Mouse (Mus musculus): ENCODE results near the gene Ptx4. TPM values are rescaled to one million over a fixed set of nuclear protein-coding genes. Genes with fewer than 3 reads are reported as not detected.
"Not testable (repeated sequence)": the region's sequence is repeated elsewhere in the genome, so short reads cannot be mapped to it uniquely, and the experiment has no call there.

Ptx4 gene
- polyA plus RNA-seq, 1 experiment from 2014 or later = not detected

- DNase-seq (ENCODE audit: low spot score); H3K4me2 ChIP-seq; H3K36me3 ChIP-seq (ENCODE audit: control insufficient read depth, insufficient read depth, low read length); H3K9ac ChIP-seq (ENCODE audit: low read depth, low read length); H3K27me3 ChIP-seq (replicated peaks; ENCODE audit: control insufficient read depth, insufficient read depth, low read length); H3K4me3 ChIP-seq (ENCODE audit: low read depth, low read length); H3K9me3 ChIP-seq (ENCODE audit: control insufficient read depth, low read length): not testable (repeated sequence)
- Histone ChIP-seq H3K4me1 (replicated peaks; ENCODE audit: control insufficient read depth, insufficient read depth, low read length) (peaks cover 16% of the 10 kb centered on the region), H3K27ac (ENCODE audit: low read depth, low read length) (peak overlapping the region; percentile 38; the same call in 1 of the 2 replicates)
- ATAC-seq (replicated peaks; ENCODE audit: low FRiP score) = 0 out of 2 replicates have a peak, but pooled peaks have one; percentile 42
- 62% methylated on average over 3 of the region's 3 CpGs for WGBS
Observed at GRCm38 (mm10) chr17:25125442-25126060, 5.0 kb downstream of the Ptx4 start.

DNA sequence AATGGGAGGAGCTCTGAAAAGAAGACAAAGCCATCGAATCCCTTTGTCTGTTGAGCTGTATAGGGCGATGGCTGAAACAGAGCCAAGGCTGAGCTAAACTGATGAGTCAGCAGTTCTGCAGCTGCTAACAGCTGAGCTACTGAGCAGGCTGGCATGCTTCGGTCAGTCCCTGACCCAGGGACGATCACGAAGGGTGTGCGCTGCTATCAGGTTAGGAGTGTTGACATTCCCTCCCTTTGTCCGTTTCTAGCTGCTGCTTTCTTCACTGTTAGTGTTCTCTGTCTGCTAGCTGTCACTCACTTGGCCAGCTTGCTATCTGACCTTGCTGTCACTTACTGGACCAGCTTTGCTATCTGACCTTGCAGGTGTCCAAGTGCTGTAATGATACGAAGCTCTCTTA is 6.5 kb downstream of the Ptx4 start:
- Histone ChIP-seq H3K9me3 (ENCODE audit: control insufficient read depth, low read length) (no peaks in the 10 kb centered on the region), H3K4me3 (ENCODE audit: low read depth, low read length) (no peak overlapping the region), H3K4me1 (replicated peaks; ENCODE audit: control insufficient read depth, insufficient read depth, low read length) (peaks cover 16% of the 10 kb centered on the region), H3K36me3 (ENCODE audit: control insufficient read depth, insufficient read depth, low read length) (no peaks in the 10 kb centered on the region), H3K27me3 (replicated peaks; ENCODE audit: control insufficient read depth, insufficient read depth, low read length) (no peaks in the 10 kb centered on the region; the same call in 1 of the 2 replicates), H3K4me2 (peak overlapping the region; percentile 44), H3K9ac (ENCODE audit: low read depth, low read length) (no peak overlapping the region), H3K27ac (ENCODE audit: low read depth, low read length) (peak overlapping the region; percentile 87)
- 31% methylated on average over 8 of the region's 8 CpGs for WGBS
- ATAC-seq (replicated peaks; ENCODE audit: low FRiP score) (peak; percentile 85), DNase-seq (ENCODE audit: low spot score) (no peak)

DNA sequence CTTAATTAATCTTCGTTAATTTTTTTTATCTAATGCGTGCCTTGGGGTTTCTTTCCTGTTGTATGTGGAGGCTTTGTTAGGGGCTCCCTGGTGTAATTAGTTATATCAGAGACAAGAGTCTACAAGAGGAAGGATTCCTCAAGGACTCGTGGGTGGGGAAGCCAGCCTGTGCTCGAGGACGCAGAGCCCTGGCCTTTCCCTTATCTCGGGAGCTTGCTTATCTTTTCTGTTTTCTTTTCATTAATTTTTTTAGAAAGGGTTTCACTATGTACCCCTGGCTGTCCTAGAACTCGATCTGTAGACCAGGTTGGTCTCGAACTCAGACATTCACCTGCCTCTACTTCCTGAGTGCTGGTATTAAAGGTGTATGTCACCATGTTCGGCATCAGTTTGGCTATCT is 7.1 kb downstream of the Ptx4 start:
- no peaks in the 10 kb centered on the region; the same call in 1 of the 2 replicates for H3K27me3 ChIP-seq (replicated peaks; ENCODE audit: control insufficient read depth, insufficient read depth, low read length)
- H3K4me3 ChIP-seq (ENCODE audit: low read depth, low read length) = no peak overlapping the region
- WGBS = 41% methylated on average over 9 of the region's 9 CpGs
- peaks cover 16% of the 10 kb centered on the region for H3K4me1 ChIP-seq (replicated peaks; ENCODE audit: control insufficient read depth, insufficient read depth, low read length)
- H3K9ac ChIP-seq (ENCODE audit: low read depth, low read length) = peak overlapping the region; percentile 43
- no peaks in the 10 kb centered on the region for H3K9me3 ChIP-seq (ENCODE audit: control insufficient read depth, low read length)
- no peak for DNase-seq (ENCODE audit: low spot score)
- H3K36me3 ChIP-seq (ENCODE audit: control insufficient read depth, insufficient read depth, low read length) = no peaks in the 10 kb centered on the region
- ATAC-seq (replicated peaks; ENCODE audit: low FRiP score) = peak; percentile 13; the same call in 1 of the 2 replicates
- peak overlapping the region; percentile 87 for H3K27ac ChIP-seq (ENCODE audit: low read depth, low read length)
- peak overlapping the region; percentile 44 for H3K4me2 ChIP-seq

DNA sequence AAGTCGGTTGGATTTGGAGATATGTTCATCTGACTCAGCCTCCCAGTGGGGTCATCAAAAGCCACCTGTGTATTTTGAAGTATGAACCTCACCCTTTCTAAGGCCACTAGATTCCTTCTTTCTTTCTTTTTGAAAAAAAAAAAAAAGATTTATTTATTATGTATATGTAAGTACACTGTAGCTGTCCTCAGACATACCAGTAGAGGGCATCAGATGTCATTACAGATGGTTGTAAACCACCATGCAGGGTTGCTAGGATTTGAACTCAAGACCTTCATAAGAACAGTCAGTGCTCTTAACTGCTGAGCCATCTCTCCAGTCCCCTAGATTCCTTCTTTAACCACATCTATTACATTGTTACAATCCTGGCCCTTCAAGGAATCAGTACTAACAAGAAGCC is 9.5 kb downstream of the Ptx4 start:
- Histone ChIP-seq H3K27me3 (replicated peaks; ENCODE audit: control insufficient read depth, insufficient read depth, low read length) (no peaks in the 10 kb centered on the region; the same call in 1 of the 2 replicates), H3K4me2 (no peak overlapping the region), H3K9me3 (ENCODE audit: control insufficient read depth, low read length) (no peaks in the 10 kb centered on the region), H3K4me1 (replicated peaks; ENCODE audit: control insufficient read depth, insufficient read depth, low read length) (peaks cover 26% of the 10 kb centered on the region), H3K36me3 (ENCODE audit: control insufficient read depth, insufficient read depth, low read length) (no peaks in the 10 kb centered on the region), H3K4me3 (ENCODE audit: low read depth, low read length) (no peak overlapping the region), H3K27ac (ENCODE audit: low read depth, low read length) (no peak overlapping the region), H3K9ac (ENCODE audit: low read depth, low read length) (no peak overlapping the region)
- ATAC-seq (replicated peaks; ENCODE audit: low FRiP score) (no peak), DNase-seq (ENCODE audit: low spot score) (no peak)
- whole genome bisulfite sequencing = 89% methylated on average over 1 of the region's 1 CpGs

- no peaks in the 10 kb centered on the region for H3K9me3 ChIP-seq (ENCODE audit: control insufficient read depth, low read length)
- H3K27ac ChIP-seq (ENCODE audit: low read depth, low read length) = no peak within 1 kb of the TSS
- no peaks in the 10 kb centered on the region for H3K27me3 ChIP-seq (replicated peaks; ENCODE audit: control insufficient read depth, insufficient read depth, low read length)
- ATAC-seq (replicated peaks; ENCODE audit: low FRiP score) = peak; percentile 89
- H3K36me3 ChIP-seq (ENCODE audit: control insufficient read depth, insufficient read depth, low read length) = no peaks in the 10 kb centered on the region
- peak within 1 kb of the TSS; percentile 72 for H3K9ac ChIP-seq (ENCODE audit: low read depth, low read length)
- peaks cover 11% of the 10 kb centered on the region for H3K4me1 ChIP-seq (replicated peaks; ENCODE audit: control insufficient read depth, insufficient read depth, low read length)
- peak within 1 kb of the TSS; percentile 86 for H3K4me2 ChIP-seq
- under 1% methylated on average over 40 of the region's 40 CpGs for WGBS
- peak; percentile 87 for DNase-seq (ENCODE audit: low spot score)
- H3K4me3 ChIP-seq (ENCODE audit: low read depth, low read length) = peak within 1 kb of the TSS; percentile 83
Observed at GRCm38 (mm10) chr17:25133275-25133698, 12.7 kb downstream of the Ptx4 start, which contains the start of gene Clcn7. Gene Clcn7 (plus strand): TSS chr17:25133391.

DNA sequence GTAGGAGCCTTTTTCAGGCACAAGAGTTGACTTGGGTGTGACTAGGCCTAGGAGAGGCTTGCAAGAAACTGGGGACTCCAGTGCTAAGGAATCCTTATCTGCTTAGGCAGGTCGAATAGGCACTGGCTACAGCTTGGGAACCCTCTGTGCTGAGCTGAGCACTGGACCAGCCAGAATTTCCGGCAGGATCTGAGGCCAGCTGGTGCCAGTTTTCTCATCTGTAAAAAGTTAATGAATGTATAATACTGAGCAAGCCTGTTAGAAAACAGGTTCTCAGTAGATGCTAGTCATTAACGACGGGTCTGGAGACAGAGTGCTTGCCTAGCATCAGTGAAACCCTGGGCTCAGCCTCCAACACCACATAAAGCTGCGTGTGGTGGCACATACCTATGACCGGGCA is 15.1 kb downstream of the Ptx4 start:
- Histone ChIP-seq H3K27ac (ENCODE audit: low read depth, low read length) (no peak overlapping the region), H3K27me3 (replicated peaks; ENCODE audit: control insufficient read depth, insufficient read depth, low read length) (no peaks in the 10 kb centered on the region), H3K9me3 (ENCODE audit: control insufficient read depth, low read length) (no peaks in the 10 kb centered on the region), H3K4me2 (no peak overlapping the region; the same call in 1 of the 2 replicates), H3K4me3 (ENCODE audit: low read depth, low read length) (no peak overlapping the region), H3K36me3 (ENCODE audit: control insufficient read depth, insufficient read depth, low read length) (no peaks in the 10 kb centered on the region), H3K4me1 (replicated peaks; ENCODE audit: control insufficient read depth, insufficient read depth, low read length) (peaks cover 11% of the 10 kb centered on the region), H3K9ac (ENCODE audit: low read depth, low read length) (no peak overlapping the region; the same call in 1 of the 2 replicates)
- DNase-seq (ENCODE audit: low spot score) (no peak), ATAC-seq (replicated peaks; ENCODE audit: low FRiP score) (no peak)
- 87% methylated on average over 6 of the region's 6 CpGs for WGBS

DNA sequence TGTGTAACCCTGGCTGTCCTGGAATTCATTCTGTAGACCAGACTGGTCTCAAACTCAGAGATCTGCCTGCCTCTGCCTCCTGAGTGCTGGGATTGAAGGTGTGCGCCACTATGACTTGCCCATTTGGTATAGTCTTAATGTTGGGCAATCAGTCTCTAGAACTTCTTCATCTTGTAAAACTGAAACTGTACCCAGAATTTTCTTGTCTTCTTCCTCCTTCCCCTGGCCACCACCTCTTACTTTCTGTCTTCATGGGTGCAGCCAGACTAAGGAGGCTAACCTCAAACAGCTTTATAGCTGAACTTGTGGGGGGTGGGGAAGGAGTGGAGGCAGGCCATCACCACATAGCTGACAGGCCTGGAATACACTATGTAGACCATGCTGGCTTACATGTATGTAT is 18.2 kb downstream of the Ptx4 start:
- Histone ChIP-seq H3K36me3 (ENCODE audit: control insufficient read depth, insufficient read depth, low read length) (no peaks in the 10 kb centered on the region), H3K4me3 (ENCODE audit: low read depth, low read length) (no peak overlapping the region), H3K4me1 (replicated peaks; ENCODE audit: control insufficient read depth, insufficient read depth, low read length) (peaks cover 8% of the 10 kb centered on the region), H3K27ac (ENCODE audit: low read depth, low read length) (no peak overlapping the region), H3K27me3 (replicated peaks; ENCODE audit: control insufficient read depth, insufficient read depth, low read length) (no peaks in the 10 kb centered on the region), H3K9me3 (ENCODE audit: control insufficient read depth, low read length) (no peaks in the 10 kb centered on the region), H3K9ac (ENCODE audit: low read depth, low read length) (no peak overlapping the region), H3K4me2 (no peak overlapping the region)
- ATAC-seq (replicated peaks; ENCODE audit: low FRiP score) (no peak), DNase-seq (ENCODE audit: low spot score) (no peak)
- 97% methylated on average over 1 of the region's 1 CpGs for WGBS

- no peaks in the 10 kb centered on the region for H3K27me3 ChIP-seq (replicated peaks; ENCODE audit: control insufficient read depth, insufficient read depth, low read length)
- H3K9me3 ChIP-seq (ENCODE audit: control insufficient read depth, low read length) = no peaks in the 10 kb centered on the region
- H3K4me1 ChIP-seq (replicated peaks; ENCODE audit: control insufficient read depth, insufficient read depth, low read length) = no peaks in the 10 kb centered on the region; the same call in 1 of the 2 replicates
- WGBS = 68% methylated on average over 4 of the region's 4 CpGs
- ATAC-seq (replicated peaks; ENCODE audit: low FRiP score) (no peak), DNase-seq (ENCODE audit: low spot score) (no peak)
- H3K4me2 ChIP-seq = no peak overlapping the region
- H3K9ac ChIP-seq (ENCODE audit: low read depth, low read length) = no peak overlapping the region
- peaks cover 3% of the 10 kb centered on the region; the same call in 1 of the 2 replicates for H3K36me3 ChIP-seq (ENCODE audit: control insufficient read depth, insufficient read depth, low read length)
- H3K27ac ChIP-seq (ENCODE audit: low read depth, low read length) = no peak overlapping the region
- H3K4me3 ChIP-seq (ENCODE audit: low read depth, low read length) = no peak overlapping the region
Observed at GRCm38 (mm10) chr17:25139960-25140359, 19.4 kb downstream of the Ptx4 start.

- peaks cover 18% of the 10 kb centered on the region for H3K36me3 ChIP-seq (ENCODE audit: control insufficient read depth, insufficient read depth, low read length)
- no peak for ATAC-seq (replicated peaks; ENCODE audit: low FRiP score)
- no peaks in the 10 kb centered on the region for H3K4me1 ChIP-seq (replicated peaks; ENCODE audit: control insufficient read depth, insufficient read depth, low read length)
- DNase-seq (ENCODE audit: low spot score) = no peak
- whole genome bisulfite sequencing = 94% methylated on average over 1 of the region's 1 CpGs
- H3K4me3 ChIP-seq (ENCODE audit: low read depth, low read length) = no peak within 1 kb of the TSS
- no peak within 1 kb of the TSS for H3K9ac ChIP-seq (ENCODE audit: low read depth, low read length)
- H3K27ac ChIP-seq (ENCODE audit: low read depth, low read length) = no peak within 1 kb of the TSS
- H3K27me3 ChIP-seq (replicated peaks; ENCODE audit: control insufficient read depth, insufficient read depth, low read length) = no peaks in the 10 kb centered on the region
- H3K9me3 ChIP-seq (ENCODE audit: control insufficient read depth, low read length) = no peaks in the 10 kb centered on the region
- H3K4me2 ChIP-seq = no peak within 1 kb of the TSS
Observed at GRCm38 (mm10) chr17:25162161-25162560, 41.6 kb downstream of the Ptx4 start, which contains the start of gene Ccdc154. Gene Ccdc154 (plus strand): TSS chr17:25162461.

Measured in liver, embryonic 11.5 days (tissue).